Mouse (Mus musculus) thymus, postnatal 36 days (tissue): Measurements from ENCODE around the gene 1700102P08Rik.

ENCODE experiments used
- DNase-seq, 2 experiments: peaks; one replicate each; pipeline ENCODE4 v3.0.0; 2022; ENCODE audit warnings: mixed read lengths in 2 of 2

The 1700102P08Rik gene

DNA sequence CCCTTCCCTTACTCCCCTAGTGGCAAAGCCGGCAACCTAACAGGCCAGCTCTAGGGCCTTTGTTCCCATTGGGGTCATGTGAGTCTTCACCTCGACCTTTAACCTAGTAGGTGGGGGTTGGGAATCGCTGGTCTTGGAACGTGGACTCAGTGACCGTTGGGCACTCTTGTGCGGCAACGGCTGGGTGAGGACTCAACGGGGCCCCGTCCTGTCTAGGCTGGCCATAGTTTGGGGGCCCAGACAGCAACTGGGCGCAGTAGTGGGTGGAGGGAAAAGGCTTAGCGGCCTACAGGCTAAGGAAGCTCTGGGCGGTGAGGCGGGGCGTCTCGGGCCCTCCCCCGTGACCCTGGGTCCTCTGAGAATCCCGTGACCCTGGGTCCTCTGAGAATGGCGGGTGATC lies at the start of gene 1700102P08Rik:
Gene 1700102P08Rik, plus strand, starts transcription at position 130 of the 400 bp plus-strand sequence.
- no peak for DNase-seq

DNA sequence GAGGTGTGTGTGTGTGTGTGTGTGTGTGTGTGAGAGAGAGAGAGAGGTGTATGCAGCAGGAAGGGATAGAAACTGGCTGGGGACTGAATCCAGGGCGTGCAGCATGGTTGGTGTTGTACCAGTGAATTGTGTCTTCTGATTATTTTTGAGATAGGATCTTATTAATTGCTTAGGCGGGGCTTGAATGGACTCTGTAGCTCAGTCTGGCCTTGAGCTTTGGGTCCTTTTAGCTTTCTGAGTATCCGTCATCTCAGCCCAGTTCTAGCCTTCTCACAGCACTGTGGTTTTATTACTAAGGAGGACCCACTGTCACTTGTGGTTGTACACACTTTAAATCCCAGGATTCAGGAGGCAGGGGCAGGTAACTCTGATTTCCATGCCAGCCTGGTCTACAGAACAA lies 49.3 kb upstream of the 1700102P08Rik start:
- no peak for DNase-seq

DNA sequence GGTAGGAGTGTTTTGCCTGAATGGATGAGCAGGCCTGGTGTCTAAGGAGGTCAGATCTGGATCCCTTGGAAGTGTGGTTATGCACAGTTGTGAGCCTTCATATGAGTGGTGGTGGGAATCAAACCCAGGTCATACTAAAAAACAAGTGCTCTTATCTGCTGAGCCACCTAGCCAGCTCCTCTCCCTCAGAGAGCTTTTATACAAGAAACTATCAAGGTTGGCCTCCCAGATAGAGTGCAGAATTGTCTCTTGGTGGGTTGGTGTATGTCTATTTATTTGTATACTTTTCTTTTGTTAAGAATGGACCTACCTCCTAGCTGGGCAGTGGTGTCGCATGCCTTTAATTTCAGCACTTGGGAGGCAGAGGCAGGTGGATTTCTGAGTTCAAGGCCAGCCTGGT lies 48.8 kb upstream of the 1700102P08Rik start:
- DNase-seq, result no peak

DNA sequence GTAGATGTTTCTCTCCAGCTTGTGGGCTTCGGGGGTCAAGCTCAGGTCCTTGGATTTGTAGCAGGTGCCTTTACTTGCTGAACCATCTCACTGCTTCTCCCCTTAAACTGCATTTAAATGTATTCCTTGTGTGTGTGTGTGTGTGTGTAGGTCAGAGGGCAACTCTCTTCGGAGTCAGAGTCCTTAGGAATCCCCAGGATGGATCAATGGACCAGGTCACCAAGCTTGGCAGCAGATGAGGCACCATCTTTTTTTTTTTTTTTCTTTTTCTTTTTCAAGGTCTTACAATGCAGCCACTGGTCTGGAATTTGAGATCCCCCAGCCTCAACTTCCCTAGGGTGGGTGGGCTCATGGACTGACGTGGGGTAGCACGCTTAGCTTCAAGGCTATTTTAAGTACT lies 48.1 kb upstream of the 1700102P08Rik start:
- no peak for DNase-seq

DNA sequence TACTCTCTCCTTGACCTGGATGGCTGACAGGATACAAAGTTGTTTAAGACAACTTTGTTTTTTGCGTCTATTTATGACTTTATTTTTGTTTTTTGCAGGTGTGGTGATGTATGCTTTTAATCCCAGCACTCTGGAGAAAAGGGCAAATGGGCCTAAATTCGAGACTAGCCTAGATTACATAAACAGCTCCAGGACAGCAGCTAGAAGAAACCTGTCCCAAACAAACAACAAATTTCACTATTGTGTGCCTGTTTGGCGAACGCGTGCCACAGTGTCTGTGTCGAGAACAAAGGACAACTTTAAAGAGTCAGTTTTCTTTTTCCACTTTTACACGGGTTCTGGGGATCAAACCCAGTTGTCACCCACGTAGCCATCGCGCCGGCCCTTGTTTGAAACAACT lies 45.6 kb upstream of the 1700102P08Rik start:
- DNase-seq, result no peak

DNA sequence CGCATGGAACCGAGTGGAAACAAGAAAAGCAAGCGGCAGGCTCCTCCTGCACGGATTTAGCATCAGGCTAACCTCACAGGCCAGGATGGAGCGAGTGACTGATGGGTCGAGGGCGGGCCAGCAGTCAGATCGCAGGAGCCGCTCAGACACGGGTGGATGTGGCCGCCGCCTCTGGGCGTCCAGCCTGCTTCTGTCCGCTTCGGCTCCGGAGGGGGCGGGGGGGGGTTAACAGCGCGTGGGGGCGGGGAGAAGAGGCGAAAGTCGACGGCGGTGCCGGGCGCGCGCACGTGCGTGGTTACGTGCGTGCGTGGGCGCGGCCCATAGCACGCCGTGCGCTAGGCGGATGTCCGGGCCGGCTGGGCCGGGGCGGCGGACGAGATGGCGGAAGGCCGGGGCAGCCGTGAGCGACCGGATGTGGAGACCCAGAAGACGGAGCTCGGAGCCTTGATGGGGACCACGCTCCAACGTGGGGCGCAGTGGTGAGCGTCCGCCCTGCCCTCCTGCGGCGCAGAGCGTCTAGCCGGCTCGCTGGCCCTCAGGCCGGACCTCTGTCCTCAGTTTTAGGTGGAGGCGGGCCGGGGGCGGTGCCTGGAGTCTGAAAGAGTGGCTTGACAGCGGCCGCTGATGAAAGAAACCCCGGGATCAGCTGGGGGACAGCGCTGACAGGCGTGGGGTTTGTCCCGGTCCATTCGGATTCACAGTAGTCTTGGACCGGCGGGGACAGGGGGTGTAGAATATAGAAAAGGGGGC lies 44.9 kb upstream of the 1700102P08Rik start, which contains the start of gene Usp4:
Gene Usp4, plus strand, starts transcription at position 314 of the 750 bp plus-strand sequence.
- DNase-seq, result peak; percentile 81 to 87

DNA sequence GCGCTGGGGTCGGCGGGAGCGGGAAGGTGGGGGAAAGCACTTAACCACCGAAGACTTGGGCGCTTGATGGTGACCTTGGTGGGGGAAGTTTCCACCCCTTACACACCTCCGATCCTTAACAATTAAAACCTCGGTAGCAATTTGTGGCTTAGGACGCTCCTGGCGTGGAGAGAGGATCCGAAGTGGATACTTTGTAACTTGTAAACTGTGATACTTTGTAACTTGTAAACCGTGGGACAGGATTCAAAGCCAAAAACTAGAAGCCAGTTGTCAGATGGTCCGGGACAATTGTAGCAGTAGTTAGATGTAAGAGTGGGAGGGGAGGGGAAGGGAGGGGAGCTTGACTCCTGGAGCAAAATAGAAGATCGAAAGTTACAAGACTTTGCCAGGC lies 44.3 kb upstream of the 1700102P08Rik start:
- DNase-seq, result no peak

DNA sequence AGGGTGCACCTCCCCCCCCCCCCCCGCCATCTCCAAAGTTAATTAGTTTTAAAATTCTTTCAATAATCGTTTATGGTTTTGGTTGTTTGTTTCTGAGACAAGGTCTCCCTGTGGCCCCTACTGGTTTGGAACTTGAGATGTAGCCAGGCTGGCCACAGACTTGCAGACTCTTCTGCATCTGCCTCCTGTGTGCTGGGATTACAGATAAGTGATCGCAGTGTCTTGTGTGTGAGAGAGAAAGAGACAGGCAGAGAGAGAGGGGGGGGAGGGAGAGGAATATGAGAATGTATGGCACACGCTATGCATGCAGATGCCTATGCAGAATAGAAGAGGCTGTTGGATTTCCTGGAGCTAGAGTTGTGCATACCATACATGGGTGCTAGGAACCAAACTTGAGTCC lies 42.9 kb upstream of the 1700102P08Rik start:
- DNase-seq, result no peak

DNA sequence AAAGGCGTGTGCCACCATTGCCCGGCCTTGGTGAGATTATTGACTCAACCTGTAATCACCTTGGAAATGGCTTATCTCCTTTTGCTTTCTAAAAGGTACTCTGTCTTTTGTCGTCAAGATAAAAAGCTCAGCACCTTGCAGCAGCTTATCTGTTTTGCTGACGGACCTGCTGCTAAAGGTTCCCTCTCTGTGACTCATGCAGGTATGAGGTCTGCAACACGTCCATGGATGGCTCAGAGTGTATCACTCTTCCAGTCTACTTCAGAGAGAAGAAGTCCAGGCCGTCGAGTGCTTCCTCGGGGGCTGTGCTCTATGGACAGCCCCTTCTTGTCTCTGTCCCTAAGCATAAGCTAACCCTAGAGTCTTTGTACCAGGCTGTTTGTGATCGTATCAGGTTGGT lies 14.4 kb upstream of the 1700102P08Rik start:
- DNase-seq, result no peak

DNA sequence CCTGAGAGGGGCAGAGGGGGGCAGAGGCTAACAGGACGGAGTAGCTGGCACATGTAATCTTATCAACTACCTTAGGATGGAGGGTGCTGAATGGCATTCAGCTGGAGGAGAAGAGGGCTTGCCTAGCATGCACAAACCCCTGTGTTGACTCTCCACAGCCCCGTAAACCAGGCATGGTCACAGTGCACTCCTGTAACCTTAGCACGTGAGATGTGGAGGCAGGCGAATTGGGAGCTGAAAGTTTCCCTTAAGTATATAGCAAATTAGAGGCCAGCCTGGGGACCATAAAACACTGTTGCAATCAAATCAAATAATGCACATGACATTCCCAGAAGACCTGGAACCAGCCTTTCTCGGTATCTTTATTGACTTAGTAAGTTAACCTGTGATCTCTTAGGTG lies 13.9 kb upstream of the 1700102P08Rik start:
- DNase-seq, result no peak

DNA sequence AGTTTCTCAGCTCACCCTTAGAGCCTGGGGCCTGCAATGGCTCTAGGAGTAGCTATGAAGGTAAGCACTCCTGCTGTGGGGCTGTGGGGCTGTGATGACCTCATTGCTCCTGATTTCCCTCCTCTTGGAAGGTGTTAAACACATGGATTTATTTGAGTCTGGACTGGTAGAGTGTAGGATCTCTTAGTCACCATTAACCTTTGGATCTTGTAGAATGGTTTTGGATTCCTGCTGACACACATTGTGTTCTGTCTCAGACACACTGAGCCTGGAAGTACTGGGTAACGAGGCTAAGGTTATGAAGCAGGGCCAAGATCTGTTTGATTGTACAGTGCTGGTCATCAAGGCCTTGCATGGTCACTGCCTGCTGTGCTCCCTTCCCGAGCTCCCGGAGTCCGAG lies 13.3 kb upstream of the 1700102P08Rik start:
- DNase-seq, result no peak

DNA sequence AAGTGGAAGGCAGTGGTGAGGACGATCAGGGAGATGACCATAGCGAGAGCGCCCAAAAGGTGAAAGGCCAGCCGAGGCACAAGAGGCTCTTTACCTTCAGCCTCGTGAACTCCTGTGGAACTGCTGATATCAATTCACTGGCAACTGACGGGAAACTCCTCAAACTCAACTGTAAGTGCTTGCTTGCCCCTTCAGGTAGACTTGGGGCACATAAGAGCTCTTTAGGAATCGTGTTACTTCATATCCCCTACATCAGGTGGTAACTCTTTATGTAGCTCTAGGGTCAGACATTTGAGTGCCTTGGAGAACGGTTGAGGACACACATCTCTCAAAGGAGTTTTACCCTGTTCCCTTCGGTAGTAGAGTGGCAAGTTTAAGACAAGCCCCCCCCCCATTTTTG lies 11.2 kb upstream of the 1700102P08Rik start:
- DNase-seq, result no peak

DNA sequence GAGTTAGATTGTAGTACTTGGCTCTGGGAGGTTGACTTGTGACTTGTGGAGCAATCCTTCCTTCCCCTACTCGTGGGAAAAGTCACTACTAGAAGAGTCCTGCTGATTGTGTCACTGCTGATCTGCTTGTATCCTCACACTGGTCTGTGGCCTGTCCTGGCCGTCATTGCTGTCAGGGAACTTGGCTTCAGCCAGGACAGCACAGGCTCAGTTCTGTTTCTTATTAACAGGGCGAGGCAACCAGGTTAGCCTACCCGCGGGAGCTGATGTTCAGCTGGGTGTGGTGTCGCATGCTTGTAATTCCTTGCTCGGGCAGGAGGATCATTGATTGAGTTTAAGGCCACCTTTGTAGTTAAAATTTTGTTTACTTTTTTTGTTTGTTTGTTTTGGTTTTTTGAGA lies 7.6 kb upstream of the 1700102P08Rik start:
- no peak for DNase-seq

DNA sequence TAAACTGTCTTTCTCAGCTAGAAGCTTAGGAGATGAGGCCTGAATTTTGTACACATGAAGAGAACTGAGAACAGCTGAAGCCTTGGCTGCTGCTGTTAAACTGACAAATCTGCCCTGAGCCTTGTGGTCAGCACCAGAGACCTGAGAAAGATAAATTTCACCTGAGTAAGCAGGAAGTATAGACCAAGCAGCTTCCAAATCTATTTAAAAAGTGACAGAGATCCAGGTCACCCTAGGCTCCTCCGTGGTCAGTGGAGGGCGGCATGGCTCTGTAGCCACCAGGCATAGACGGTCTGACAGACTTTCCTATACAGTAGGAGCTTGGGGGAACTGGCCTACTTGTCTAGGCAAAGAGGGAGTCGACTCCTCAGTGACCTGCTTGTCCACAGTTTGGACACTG lies 5.8 kb upstream of the 1700102P08Rik start:
- no peak for DNase-seq

DNA sequence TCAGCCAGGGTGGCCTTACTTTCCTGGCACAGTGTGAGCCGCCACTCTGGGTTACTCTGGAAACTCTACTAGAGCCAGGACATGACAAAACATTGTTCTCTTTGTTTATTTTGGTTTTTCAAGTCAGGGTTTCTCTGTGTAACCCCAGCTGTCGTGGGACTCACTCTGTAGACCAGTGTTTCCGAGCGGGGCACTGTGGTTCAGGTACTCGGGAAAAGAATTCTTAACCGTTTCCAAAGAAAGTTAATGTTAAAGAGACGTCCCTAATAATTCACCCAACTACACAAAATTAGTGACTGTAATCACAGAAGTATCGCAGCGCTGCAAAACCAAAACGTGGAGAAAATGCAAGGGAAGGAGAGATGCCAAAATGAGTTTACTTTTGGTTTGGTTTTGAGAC lies 4.0 kb upstream of the 1700102P08Rik start:
- no peak for DNase-seq

DNA sequence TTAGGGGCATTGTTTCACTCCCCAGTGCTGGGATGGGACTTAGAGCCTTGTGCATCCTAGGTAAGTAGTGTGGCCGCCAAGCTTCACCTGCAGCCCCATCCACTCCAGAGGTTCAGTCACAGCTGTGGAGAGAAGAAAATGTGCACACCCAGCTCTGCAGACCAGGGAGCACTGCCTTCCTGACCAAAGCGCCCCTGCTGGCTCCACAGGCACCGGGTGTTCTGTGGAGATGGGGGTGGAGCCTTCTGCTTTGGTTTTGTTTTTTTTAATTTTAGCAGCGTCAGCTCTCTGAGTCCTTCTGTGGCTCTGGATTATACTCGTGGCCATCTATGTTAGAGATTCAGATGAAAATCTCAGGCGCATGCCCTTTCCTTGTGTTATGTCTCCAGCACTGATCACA lies 3.4 kb upstream of the 1700102P08Rik start:
- no peak for DNase-seq

DNA sequence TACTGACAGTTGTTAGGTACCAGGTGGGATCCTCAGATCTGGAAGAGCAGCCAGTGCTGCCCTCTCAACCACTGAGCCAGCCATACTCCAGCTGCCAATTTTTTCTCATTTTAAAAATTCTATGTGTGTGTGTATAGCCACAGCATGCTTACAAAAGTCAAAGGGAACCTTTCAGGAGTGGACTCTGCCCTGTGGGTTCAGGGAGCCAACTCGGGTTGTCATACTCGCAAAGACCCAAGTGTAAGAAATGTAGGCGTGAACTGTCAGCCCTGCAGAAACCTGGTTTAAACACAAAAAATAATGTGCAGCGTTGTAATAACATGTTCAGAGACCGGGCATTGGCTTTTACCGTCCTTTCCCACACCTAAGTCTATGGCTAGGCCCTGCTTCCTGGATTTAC lies 1.6 kb downstream of the 1700102P08Rik start:
- no peak for DNase-seq

DNA sequence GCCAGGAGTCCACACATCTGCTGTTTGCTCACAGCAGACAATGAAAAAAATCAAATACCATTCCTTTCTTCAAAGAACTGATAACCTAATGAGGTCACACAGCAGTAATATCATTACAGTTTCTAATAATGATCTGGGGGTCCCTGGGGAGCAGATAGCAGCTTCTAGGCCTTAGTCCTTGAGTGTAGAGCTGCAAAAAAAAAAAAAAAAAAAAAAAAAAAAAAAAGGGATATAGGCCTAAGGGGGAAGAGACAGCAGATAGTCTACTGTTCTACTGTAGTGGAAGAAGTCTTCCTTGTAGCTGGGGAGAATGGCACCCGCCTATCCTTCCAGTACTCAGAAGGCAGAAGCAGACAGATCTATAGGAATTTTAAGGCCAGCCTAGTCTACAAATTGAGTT lies 2.8 kb downstream of the 1700102P08Rik start:
- no peak for DNase-seq

DNA sequence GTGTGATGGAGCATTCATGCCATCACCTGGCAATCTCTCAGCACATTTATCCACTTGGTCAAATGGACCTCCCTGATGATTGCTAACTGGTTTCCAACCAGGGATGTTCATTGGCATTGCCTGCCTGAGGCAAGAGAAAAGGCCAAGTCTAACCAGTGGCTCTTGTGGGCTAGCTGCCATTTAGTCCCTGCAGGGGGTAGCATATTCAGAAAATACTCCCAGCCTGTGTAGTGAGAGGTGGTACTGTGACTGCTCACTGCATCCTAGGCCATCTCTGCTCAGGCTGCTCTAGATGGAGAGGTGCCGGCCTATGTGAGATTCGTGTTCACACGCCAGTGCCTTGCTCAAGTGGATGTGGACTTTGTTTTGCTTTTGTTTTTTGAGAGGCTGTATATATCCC lies 5.7 kb downstream of the 1700102P08Rik start:
- no peak for DNase-seq

DNA sequence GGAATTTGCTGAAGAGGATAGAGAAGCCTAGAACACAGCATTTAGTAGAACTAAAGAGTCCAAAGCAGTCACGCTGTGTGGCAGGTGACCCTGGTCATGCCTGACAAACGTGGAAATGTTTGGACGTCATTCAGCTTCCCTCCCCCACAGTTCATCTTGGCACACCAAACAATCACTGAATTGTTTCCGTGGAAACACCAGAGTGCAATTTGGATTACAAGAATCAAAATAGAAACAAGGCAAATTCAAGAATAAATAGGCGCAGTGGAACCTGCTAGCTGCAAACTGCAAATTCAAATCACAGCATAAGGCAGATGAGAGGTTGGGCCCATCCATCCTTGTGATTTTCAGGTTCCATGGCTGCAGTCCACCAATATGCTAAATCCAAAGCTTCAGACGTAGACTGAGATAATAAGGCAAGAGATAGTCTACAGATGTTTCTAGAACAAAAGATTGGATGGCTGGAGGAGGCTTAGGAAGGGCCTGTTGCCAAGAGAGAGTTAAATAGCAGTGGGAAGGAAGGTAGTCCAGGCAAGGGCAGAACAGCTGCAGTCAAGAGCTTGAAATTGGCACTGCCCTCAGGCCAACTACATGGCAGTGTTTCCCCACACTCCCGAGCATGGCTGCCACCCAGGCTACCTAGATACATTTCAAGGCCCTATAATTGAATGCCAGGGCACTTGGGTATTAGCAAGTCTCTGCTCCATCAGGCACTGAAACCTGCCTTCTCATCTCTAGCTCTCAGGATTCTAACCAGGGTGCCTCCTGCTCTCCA lies 8.8 kb downstream of the 1700102P08Rik start:
- no peak for DNase-seq

DNA sequence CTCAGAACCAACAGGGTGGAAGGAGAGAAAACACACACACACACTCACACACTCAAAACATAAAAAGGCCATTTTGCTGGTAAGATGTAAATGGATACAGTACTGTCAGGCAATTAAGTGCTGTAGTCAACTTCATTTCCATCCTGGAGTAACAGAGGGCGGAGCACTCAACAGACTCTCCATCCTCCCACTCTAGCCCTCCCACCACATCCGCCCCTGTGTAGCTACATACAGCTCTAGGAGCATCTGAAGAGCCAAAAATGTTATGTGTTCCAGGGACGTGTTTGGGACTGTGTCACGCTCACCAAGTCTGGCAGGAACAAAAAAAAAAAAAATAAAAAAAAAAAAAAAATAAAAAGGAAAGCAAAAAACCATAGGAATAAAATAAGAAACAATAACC lies 10.5 kb downstream of the 1700102P08Rik start:
- DNase-seq, result no peak

DNA sequence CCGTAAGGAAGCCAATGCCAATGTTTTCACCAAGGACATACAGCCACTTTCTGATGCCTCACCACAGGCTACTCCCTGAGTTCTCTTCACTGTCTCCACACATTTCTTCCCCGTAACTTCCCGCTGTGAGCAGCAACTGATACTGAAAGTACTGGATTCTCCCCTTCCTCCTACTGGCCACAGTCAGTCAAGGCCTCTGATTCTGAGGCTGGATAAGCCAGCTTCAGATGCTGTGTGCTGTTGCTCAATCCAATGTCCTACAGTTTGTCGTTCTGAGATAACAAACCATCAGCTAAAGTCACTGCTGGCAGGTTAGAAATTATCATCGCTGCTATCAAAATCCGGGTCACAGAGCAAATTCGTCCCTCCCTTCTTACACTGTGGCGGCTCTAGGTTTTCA lies 11.8 kb downstream of the 1700102P08Rik start:
- DNase-seq, result no peak

DNA sequence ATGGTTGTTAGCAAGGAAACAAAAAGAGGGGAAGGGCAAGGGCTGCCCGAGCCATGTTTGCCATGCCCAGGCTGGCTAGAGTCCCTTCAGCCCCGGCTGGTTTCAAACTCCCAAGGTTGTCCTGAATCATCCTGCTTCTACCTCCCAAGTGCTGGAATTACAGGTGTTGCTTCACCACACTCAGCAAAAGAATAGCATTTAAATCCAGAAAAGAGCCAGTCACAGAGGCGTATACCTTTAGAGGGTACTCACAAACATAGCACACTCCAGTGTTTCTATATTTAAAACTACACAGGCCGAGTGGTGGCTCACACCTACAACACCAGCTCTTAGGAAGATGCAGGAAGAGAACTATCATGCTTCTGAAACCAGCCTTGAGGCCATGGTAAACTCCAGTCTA lies 16.9 kb downstream of the 1700102P08Rik start:
- no peak for DNase-seq

DNA sequence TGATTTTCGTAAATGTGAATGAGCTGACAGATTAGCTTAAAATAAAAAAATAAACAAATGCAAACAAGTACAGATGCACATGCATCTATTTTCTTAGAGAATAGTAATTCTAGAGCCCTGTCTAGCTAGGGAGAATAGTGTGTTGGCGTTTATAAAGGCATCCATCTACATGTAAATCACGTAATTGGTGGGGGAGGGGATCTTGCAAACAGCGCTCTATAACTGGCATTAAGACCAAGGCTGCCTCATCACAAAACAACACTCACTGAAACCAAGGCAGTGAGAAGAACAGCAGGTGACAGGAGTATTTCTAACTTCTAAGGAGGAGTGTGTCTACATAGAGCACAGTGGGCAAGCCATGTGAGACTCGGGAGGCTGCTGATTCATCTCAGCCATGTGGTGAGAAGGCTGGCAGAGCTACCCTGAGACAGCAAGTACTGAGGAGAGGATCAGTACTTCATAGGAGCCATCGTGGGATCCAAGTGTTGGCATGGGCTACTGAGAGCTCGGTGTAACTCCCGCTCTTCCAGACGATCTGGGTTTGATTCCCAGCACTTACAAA lies 18.9 kb downstream of the 1700102P08Rik start:
- DNase-seq, result no peak
